ENCODE assay signal across 19 mouse cellular contexts in the genomic region with DNA sequence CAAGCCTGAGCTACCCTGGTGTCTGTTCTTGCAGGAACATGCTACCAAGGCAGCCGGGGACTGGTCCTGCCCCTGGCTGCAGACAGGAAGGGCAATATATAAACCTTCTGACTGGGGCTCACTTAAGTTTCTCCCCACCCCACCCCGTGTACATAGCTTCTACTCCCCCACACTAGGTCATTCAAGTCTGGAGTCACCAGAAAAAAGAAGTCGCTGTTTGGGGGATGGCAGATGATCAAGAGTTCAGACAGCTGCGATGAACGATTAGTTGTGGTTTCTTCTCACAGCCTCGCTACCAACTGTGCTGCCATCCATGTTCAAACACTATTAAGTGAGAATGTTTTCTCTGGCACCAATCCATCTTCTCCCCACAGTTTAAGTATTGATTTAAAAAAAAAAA. TPM values are rescaled to one million over a fixed set of nuclear protein-coding genes. Genes with fewer than 3 reads are reported as not detected.
DNase-seq lines count a peak whose midpoint lies in the region; ATAC-seq and TF ChIP-seq lines count a peak whose summit lies in the region.
"Had no signal": no experiment of that assay in that cellular context is flagged by ENCODE, and none has a peak within 500 bp of the region (broad histone marks: within the 10 kb centered on the region; RNA-seq: fewer than 3 reads in every experiment).

No protein-coding gene starts in this region.

- no peak overlapping the region for H3K27ac ChIP-seq in hindbrain, postnatal 0 days
- no peak overlapping the region for H3K27ac ChIP-seq in hindbrain, embryonic 12.5 days
- H3K27ac ChIP-seq in midbrain, postnatal 0 days (ENCODE audit: low read depth, low read length): no peak overlapping the region
- H3K27ac ChIP-seq in midbrain, embryonic 10.5 days (replicated peaks): no peak overlapping the region
- H3K27ac ChIP-seq in kidney, embryonic 16.5 days (ENCODE audit: low read length): no peak overlapping the region
- H3K27ac ChIP-seq: layer of hippocampus, adult 2 months; midbrain, embryonic 13.5 days; neural tube, embryonic 12.5 days had no signal

- no peak overlapping the region for H3ac ChIP-seq in myocyte (ENCODE audit: control insufficient read depth, insufficient read length)

- peak; percentile 62 for DNase-seq in hindbrain, postnatal 0 days (ENCODE audit: low spot score)
- peak; percentile 65 for DNase-seq in midbrain, postnatal 0 days (ENCODE audit: low spot score)
- no peak for DNase-seq in midbrain, embryonic 10.5 days (ENCODE audit: low spot score)
- DNase-seq in kidney, adult 8-10 months: no peak
- DNase-seq: adrenal gland, adult 8-10 months; cerebellum, postnatal 36 days; gastrocnemius, postnatal 14 days; kidney, adult 9 months; lung, adult 18-20 months; thymus, postnatal 14 days had no signal

- H3K9ac ChIP-seq in hindbrain, postnatal 0 days (replicated peaks; ENCODE audit: low read length): no peak overlapping the region
- H3K9ac ChIP-seq in hindbrain, embryonic 12.5 days: no peak overlapping the region
- no peak overlapping the region for H3K9ac ChIP-seq in midbrain, postnatal 0 days (replicated peaks; ENCODE audit: low read length, poor library complexity, severe bottlenecking)
- no peak overlapping the region for H3K9ac ChIP-seq in kidney, embryonic 16.5 days (replicated peaks; ENCODE audit: low read length)
- H3K9ac ChIP-seq: heart, embryonic 12.5 days; midbrain, embryonic 13.5 days; neural tube, embryonic 12.5 days had no signal

- WGBS in hindbrain, postnatal 0 days: 37% methylated on average over 6 of the region's 6 CpGs
- WGBS in hindbrain, embryonic 12.5 days: 57% methylated on average over 6 of the region's 6 CpGs
- WGBS in midbrain, postnatal 0 days: 48% methylated on average over 6 of the region's 6 CpGs
- WGBS in midbrain, embryonic 10.5 days: 83% methylated on average over 6 of the region's 6 CpGs
- 27% methylated on average over 6 of the region's 6 CpGs for WGBS in kidney, embryonic 16.5 days

- H3K4me2 ChIP-seq in hindbrain, postnatal 0 days (ENCODE audit: low read depth, low read length): no peak overlapping the region
- no peak overlapping the region for H3K4me2 ChIP-seq in hindbrain, embryonic 12.5 days (replicated peaks)
- no peak overlapping the region for H3K4me2 ChIP-seq in midbrain, postnatal 0 days (ENCODE audit: low read depth, low read length, poor library complexity, severe bottlenecking)
- peak overlapping the region; percentile 49 for H3K4me2 ChIP-seq in myocyte (ENCODE audit: low read depth)
- H3K4me2 ChIP-seq in kidney, embryonic 16.5 days (replicated peaks; ENCODE audit: low read depth, low read length): no peak overlapping the region
- H3K4me2 ChIP-seq: heart, embryonic 12.5 days; midbrain, embryonic 13.5 days; neural tube, embryonic 12.5 days had no signal

- H3K4me3 ChIP-seq in hindbrain, postnatal 0 days (ENCODE audit: low read length): no peak overlapping the region
- no peak overlapping the region for H3K4me3 ChIP-seq in hindbrain, embryonic 12.5 days
- no peak overlapping the region for H3K4me3 ChIP-seq in midbrain, postnatal 0 days (ENCODE audit: low read depth, low read length)
- H3K4me3 ChIP-seq in midbrain, embryonic 10.5 days: no peak overlapping the region
- no peak overlapping the region for H3K4me3 ChIP-seq in myocyte
- H3K4me3 ChIP-seq in kidney, embryonic 16.5 days (ENCODE audit: low read length): no peak overlapping the region
- H3K4me3 ChIP-seq: heart, embryonic 12.5 days; layer of hippocampus, adult 2 months; midbrain, embryonic 13.5 days; neural tube, embryonic 12.5 days had no signal

- no peaks in the 10 kb centered on the region for H3K9me3 ChIP-seq in hindbrain, postnatal 0 days (ENCODE audit: low read length)
- no peaks in the 10 kb centered on the region for H3K9me3 ChIP-seq in hindbrain, embryonic 12.5 days (replicated peaks)
- no peaks in the 10 kb centered on the region for H3K9me3 ChIP-seq in midbrain, postnatal 0 days (ENCODE audit: low read length)
- no peaks in the 10 kb centered on the region for H3K9me3 ChIP-seq in midbrain, embryonic 10.5 days (replicated peaks)
- no peaks in the 10 kb centered on the region for H3K9me3 ChIP-seq in kidney, embryonic 16.5 days (ENCODE audit: low read length)
- H3K9me3 ChIP-seq: heart, embryonic 12.5 days; midbrain, embryonic 13.5 days; neural tube, embryonic 12.5 days had no signal

- no peak for TF ChIP-seq CTCF in hindbrain, postnatal 0 days (IDR thresholded peaks at IDR 0.05; ENCODE audit: low read depth)
- TF ChIP-seq CTCF in midbrain, postnatal 0 days (IDR thresholded peaks at IDR 0.05): no peak

- H3K27me3 ChIP-seq in hindbrain, postnatal 0 days (ENCODE audit: insufficient read depth, low read length): no peaks in the 10 kb centered on the region
- no peaks in the 10 kb centered on the region for H3K27me3 ChIP-seq in hindbrain, embryonic 12.5 days
- H3K27me3 ChIP-seq in midbrain, postnatal 0 days (ENCODE audit: insufficient read depth, low read length): no peaks in the 10 kb centered on the region
- no peaks in the 10 kb centered on the region for H3K27me3 ChIP-seq in midbrain, embryonic 10.5 days (ENCODE audit: low read depth, poor library complexity, severe bottlenecking)
- no peaks in the 10 kb centered on the region for H3K27me3 ChIP-seq in myocyte (ENCODE audit: control insufficient read depth, insufficient read depth, insufficient read length)
- no peaks in the 10 kb centered on the region for H3K27me3 ChIP-seq in kidney, embryonic 16.5 days (ENCODE audit: insufficient read depth, low read length)
- H3K27me3 ChIP-seq: heart, embryonic 12.5 days; midbrain, embryonic 13.5 days; neural tube, embryonic 12.5 days had no signal

- peak; percentile 58; the same call in 1 of the 2 replicates for ATAC-seq in hindbrain, postnatal 0 days
- ATAC-seq in hindbrain, embryonic 12.5 days (ENCODE audit: low FRiP score): no peak
- no peak for ATAC-seq in midbrain, postnatal 0 days (ENCODE audit: low FRiP score)
- peak; percentile 61 for ATAC-seq in common myeloid progenitor, adult 5-6 weeks (replicated peaks; ENCODE audit: low read depth, poor library complexity, severe bottlenecking)
- ATAC-seq in kidney, embryonic 16.5 days (ENCODE audit: low FRiP score, low TSS enrichment): no peak
- ATAC-seq: midbrain, embryonic 13.5 days had no signal

- no peaks in the 10 kb centered on the region for H3K79me2 ChIP-seq in myocyte (ENCODE audit: control insufficient read depth, insufficient read depth)

- no peak for TF ChIP-seq POLR2A in myocyte (IDR thresholded peaks at IDR 0.05; ENCODE audit: insufficient read length, low read depth)

- H3K36me3 ChIP-seq in hindbrain, postnatal 0 days (ENCODE audit: insufficient read depth, low read length): no peaks in the 10 kb centered on the region
- H3K36me3 ChIP-seq in hindbrain, embryonic 12.5 days: no peaks in the 10 kb centered on the region
- H3K36me3 ChIP-seq in midbrain, postnatal 0 days (ENCODE audit: insufficient read depth, low read length): no peaks in the 10 kb centered on the region
- no peaks in the 10 kb centered on the region for H3K36me3 ChIP-seq in midbrain, embryonic 10.5 days
- no peaks in the 10 kb centered on the region for H3K36me3 ChIP-seq in myocyte (ENCODE audit: control insufficient read depth, insufficient read depth)
- no peaks in the 10 kb centered on the region for H3K36me3 ChIP-seq in kidney, embryonic 16.5 days (ENCODE audit: insufficient read depth, low read length)
- H3K36me3 ChIP-seq: heart, embryonic 12.5 days; midbrain, embryonic 13.5 days; neural tube, embryonic 12.5 days had no signal

- no peaks in the 10 kb centered on the region for H3K4me1 ChIP-seq in hindbrain, postnatal 0 days (ENCODE audit: insufficient read depth, low read length)
- H3K4me1 ChIP-seq in hindbrain, embryonic 12.5 days: no peaks in the 10 kb centered on the region
- no peaks in the 10 kb centered on the region for H3K4me1 ChIP-seq in midbrain, postnatal 0 days (ENCODE audit: insufficient read depth, low read length)
- no peaks in the 10 kb centered on the region for H3K4me1 ChIP-seq in midbrain, embryonic 10.5 days
- H3K4me1 ChIP-seq in kidney, embryonic 16.5 days (ENCODE audit: insufficient read depth, low read length): no peaks in the 10 kb centered on the region
- H3K4me1 ChIP-seq: heart, embryonic 12.5 days; midbrain, embryonic 13.5 days; neural tube, embryonic 12.5 days had no signal

TF ChIP-seq in myocyte, 11 proteins besides CTCF, POLR2A, EP300 and RAD21:
- TF ChIP-seq MYOD1 (IDR thresholded peaks at IDR 0.05; ENCODE audit: control insufficient read depth in 1 of 3, insufficient read length in 2 of 3, low read depth in 2 of 3): peak in 2 of 3 experiments; percentile 84 to 92
- peak; percentile 26 for TF ChIP-seq TCF3 (IDR thresholded peaks at IDR 0.05; ENCODE audit: insufficient read length, low read depth)
- TF ChIP-seq MYOG (IDR thresholded peaks at IDR 0.05; ENCODE audit: control insufficient read depth in 1 of 3, insufficient read depth in 1 of 3, insufficient read length in 2 of 3, low read depth in 2 of 3): peak in 2 of 3 experiments; percentile 70 to 87
- no peak for TF ChIP-seq E2F4 (IDR thresholded peaks at IDR 0.05; ENCODE audit: insufficient read depth)
- no peak for TF ChIP-seq REST (IDR thresholded peaks at IDR 0.05; ENCODE audit: insufficient read depth, insufficient read length)
- peak; percentile 84 for TF ChIP-seq TCF12 (IDR thresholded peaks at IDR 0.05; ENCODE audit: insufficient read depth, poor library complexity, severe bottlenecking)
TF ChIP-seq in myocyte: peak in this region for 4.

RNA-seq across cellular contexts. Expression of gene Susd5, which starts 55.3 kb away (rescaled TPM):
- 2.6 TPM in 2 replicates for total RNA-seq in hindbrain, postnatal 0 days (2014; rRNA removed)
- 1.8 and 2.0 TPM in 2 replicates for polyA plus RNA-seq in hindbrain, postnatal 0 days (2015; fragmentation: Nextera tagmentation; extraction: Ambion mirVana)
- 3.2 and 7.3 TPM in 2 replicates for polyA plus RNA-seq in hindbrain, embryonic 12.5 days (2016; fragmentation: Nextera tagmentation; extraction: Ambion mirVana)
- total RNA-seq in midbrain, postnatal 0 days (2014; rRNA removed): 0.90 and 2.4 TPM in 2 replicates
- polyA plus RNA-seq in midbrain, postnatal 0 days (2015; fragmentation: Nextera tagmentation; extraction: Ambion mirVana): 1.0 and 1.1 TPM in 2 replicates
- polyA plus RNA-seq in midbrain, embryonic 10.5 days (2016; fragmentation: Nextera tagmentation; extraction: Ambion mirVana): 0.25 and 0.51 TPM in 2 replicates
- not detected in 2 replicates for total RNA-seq in common myeloid progenitor, adult 5-6 weeks (2017)
- polyA plus RNA-seq in myocyte (2012; fragmentation: generic; extraction: Trizol): 2.5 TPM
- polyA plus RNA-seq in kidney, embryonic 16.5 days (2015; fragmentation: Nextera tagmentation; extraction: Ambion mirVana): 1.1 TPM in 2 replicates
- total RNA-seq: hematopoietic stem cell, adult 5-6 weeks had no signal

Comparison
In these comparisons a context has a peak if more than half of its experiments do, and no peak if none do; other contexts are left out.
1. ATAC-seq: peak in hindbrain, postnatal 0 days (single experiment) and common myeloid progenitor, adult 5-6 weeks (single experiment); none in hindbrain, embryonic 12.5 days (single experiment), midbrain, postnatal 0 days (single experiment) and kidney, embryonic 16.5 days (single experiment).
2. DNase-seq: peak in hindbrain, postnatal 0 days (single experiment) and midbrain, postnatal 0 days (single experiment); none in midbrain, embryonic 10.5 days (single experiment) and kidney, adult 8-10 months (0 of 2).